Mouse (Mus musculus) liver, postnatal 0 days (tissue): ENCODE measurements around the gene Prkcsh.

Experiments
- CTCF ChIP-seq: sonication (generic); IDR thresholded peaks from 2 replicates; pipeline ENCODE4 v1.5.1; 2016; ENCODE audit warnings: antibody characterized with exemption, low read depth
- EP300 ChIP-seq: IDR thresholded peaks from 2 replicates; pipeline ENCODE4 v1.6.1; 2016; ENCODE audit warnings: antibody characterized with exemption, low read depth, mild to moderate bottlenecking

GRCm38 (mm10) chr9:21968883-21969282, 33.7 kb upstream of the Prkcsh start:
- TF ChIP-seq CTCF (no peak), EP300 (no peak)
